Mouse (Mus musculus): ENCODE measurements around the gene Tamm41.

The Tamm41 gene

DNA sequence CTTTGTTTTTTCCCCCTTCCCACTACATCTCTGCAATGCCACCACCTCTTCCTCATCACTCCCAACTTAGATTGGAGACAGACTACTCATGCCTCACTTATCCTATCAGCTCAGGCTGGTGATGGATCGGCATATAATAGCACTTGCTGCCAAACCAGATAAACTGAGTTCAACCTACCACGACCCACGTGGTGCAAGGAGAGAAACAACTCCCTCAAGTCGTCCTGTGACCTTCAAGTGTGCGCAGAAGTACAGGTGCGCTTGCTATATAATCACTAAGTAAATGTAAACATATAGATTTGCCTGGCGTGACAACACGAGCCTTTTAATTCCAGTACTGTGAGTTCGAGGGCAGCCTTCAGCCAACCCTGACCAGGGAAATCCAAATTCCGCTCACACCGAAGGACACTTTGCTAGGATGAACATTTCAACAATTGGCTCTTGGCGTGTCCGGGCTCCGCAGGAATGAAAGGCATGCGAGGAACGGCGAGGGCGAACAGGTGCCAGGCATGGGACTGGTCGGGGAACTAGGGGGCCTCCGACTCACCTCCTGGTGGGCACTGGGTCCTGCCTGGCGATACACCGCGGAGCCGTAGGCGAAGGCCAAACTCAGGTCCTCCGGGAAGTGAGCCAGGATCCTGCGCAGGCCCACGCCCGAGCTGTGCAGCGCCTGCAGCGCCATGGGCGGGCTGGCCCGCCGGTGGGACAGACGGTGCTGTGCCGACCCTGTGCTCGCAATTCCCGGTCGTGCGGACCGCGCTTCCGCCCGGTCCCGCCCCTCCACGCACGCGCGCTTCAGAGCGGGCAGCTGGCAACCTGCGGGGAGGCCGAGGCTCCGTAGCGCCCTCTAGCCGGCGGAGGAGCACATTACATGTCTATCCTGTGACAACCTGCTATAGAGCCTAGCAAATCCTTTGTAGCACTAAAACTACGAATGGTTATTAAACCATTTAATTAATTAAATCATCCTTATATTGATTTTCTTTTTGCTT is at the start of gene Tamm41:
Gene Tamm41, minus strand, starts transcription at position 774 of the 992 bp plus-strand sequence.
- peak; percentile 94 to 95 for DNase-seq

- DNase-seq: peak; percentile 83 to 88
Observed at GRCm38 (mm10) chr6:115085274-115085841, 47.7 kb upstream of the Tamm41 start.

DNA sequence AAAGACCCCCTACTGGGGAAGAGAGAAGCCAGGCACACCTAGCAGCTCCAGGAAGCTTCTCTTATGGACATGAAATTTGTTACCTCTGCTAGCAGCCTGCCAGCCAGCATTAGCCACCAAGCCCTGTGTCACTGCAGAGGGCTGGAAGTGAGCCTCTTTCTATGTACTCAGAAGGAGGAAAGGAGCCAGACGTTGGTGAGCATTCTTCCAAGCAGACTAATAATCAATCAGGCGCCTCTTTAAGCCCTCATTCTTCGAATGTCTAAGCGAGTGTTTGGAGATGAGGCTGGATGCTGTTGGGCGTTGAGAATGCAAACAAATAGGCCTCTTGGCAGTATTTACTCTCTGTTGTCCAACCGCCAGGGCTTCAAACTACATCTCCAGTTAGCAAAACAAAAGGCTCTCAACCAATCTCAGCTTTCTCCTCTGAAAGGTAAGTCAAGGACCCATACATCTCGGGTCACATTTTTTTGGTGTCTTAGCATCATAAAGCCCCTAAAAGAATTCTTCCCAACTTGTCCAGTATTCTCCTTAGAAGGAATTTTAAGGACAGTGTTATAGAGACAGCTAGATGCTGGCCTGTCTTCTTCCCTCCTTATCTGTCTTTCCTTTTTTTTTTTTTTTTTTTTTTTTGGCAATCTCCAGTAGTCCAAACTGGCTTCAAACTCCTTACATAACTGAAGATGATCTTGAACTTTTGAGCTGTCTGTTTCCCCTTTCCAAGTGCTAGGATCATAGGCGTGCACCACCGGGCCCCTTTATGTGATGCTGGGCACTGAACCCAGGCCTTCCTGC is 39.3 kb upstream of the Tamm41 start:
- peak; percentile 34 to 58 for DNase-seq

DNA sequence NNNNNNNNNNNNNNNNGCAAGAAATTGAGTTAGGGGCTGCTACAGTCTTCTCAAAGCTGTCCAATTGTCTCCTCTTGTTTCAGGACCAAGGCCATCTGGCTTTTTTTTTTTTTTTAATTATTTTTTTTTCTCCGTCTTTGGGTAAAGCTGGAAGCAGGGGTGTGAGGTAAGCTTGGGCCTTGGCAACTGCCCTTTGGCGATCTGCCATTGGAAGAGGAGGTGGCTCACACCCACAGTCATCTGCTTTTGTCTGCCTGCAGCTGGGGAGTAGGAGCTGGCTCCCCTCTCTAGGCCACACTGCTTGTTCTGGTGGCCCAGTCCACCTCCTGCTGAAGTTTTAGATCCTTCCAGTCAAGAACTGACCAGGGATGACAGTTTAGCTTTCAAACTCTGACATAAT is 34.3 kb upstream of the Tamm41 start:
- DNase-seq: peak; percentile 67 to 79

- peak; percentile 81 to 83 for DNase-seq
Observed at GRCm38 (mm10) chr6:115065411-115066241, 27.9 kb upstream of the Tamm41 start.

DNA sequence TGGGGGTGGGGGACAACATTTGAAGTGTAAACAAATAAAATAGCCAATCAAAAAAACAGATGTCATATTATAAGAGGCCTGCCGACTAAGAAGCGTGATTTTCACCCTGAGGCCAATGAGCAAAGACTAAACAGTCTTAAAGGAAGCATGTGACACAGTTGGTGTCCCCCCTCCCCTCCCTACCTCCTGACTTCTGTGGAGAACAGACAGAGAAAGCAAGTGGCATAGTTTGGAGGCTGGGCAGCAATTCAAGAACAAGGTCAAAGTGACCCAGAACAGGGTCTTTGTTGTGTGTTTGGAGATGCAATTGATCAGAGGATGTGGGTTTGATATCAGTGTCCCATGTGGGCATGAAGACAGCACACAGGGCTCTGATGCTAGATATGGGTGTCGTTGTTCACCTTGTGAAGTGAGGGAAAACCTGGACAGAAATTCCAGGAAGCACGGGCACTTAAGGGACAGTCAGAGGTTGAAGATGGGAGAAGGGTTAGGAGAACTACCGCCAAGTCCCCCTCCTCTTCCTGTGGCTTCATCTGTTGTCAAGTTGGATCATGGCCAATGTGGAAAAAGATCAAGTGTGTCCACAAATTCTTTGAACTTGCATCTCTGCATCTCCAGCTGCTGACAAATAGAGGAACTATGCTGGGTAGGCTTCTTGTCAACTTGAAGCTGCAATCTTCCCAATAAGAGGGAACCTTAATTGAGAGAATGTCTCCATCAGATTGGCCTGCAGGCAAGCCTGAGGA is 25.1 kb upstream of the Tamm41 start:
- peak in 1 of 2 experiments; percentile 47 for DNase-seq

DNA sequence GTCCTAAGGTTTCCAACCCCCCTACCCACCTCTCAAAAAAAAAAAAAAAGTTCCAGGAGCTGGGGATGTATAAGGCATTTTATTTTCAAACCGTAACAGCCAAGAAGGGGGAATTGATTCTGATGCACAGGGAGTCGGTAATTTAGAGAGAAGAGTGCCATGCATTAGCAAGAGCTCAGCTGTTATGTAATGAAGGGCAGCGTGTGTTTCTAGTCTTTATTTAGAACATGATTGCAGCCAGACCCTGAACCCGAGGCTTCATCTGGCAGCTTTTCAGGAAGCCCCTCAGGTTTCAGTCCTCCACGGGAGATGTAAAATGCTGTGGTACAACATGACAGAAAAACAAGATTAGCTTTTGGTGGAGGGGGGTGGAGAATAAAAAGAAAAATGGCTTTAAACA is 21.6 kb upstream of the Tamm41 start:
- peak in 1 of 2 experiments; percentile 49 for DNase-seq

DNA sequence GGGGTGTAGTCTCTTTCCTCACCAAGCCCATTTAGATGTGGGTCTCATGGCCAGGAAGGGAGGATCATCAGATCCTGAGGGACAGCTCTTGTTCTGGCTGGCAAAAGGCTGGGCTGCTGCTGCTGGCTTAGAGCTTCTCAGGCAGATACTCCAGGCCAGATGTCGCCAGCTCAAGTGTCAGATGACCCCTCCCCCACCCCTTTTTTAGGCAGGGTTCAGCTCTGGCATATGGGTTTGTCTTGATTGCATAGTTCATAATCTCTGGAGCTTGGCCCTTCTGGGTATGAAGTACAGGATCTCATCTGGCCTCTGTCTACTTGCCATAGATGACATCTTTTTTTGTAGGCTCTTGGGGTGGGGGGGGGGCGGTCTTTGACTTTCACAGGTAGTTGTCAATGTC is 19.0 kb upstream of the Tamm41 start:
- DNase-seq: no peak

DNA sequence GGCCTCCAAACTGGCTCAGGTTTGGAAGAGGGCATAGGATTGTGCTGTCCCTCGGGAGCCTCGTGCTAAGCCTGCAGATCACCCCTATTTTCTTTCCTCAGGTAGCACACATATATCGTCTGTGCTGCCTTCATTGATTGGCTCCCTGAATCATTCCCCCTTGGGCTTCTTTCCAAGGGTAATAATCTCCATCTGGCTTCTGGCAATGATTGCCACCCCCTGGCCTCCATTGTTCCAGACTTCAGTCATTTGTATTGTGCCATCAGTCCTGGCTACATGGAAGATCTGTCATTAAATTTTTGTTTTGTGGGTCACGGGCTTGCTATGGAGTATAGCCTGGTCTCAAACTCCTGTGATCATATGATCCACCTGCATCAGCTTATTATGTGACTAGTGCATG is 17.8 kb upstream of the Tamm41 start:
- no peak for DNase-seq

GRCm38 (mm10) chr6:115051586-115052197 is 14.0 kb upstream of the Tamm41 start:
- DNase-seq: no peak

GRCm38 (mm10) chr6:115049015-115049414 is 11.3 kb upstream of the Tamm41 start:
- peak; percentile 92 to 97 for DNase-seq

GRCm38 (mm10) chr6:115047816-115048215 is 10.1 kb upstream of the Tamm41 start:
- no peak for DNase-seq

GRCm38 (mm10) chr6:115046064-115046463 is 8.4 kb upstream of the Tamm41 start:
- no peak for DNase-seq

DNA sequence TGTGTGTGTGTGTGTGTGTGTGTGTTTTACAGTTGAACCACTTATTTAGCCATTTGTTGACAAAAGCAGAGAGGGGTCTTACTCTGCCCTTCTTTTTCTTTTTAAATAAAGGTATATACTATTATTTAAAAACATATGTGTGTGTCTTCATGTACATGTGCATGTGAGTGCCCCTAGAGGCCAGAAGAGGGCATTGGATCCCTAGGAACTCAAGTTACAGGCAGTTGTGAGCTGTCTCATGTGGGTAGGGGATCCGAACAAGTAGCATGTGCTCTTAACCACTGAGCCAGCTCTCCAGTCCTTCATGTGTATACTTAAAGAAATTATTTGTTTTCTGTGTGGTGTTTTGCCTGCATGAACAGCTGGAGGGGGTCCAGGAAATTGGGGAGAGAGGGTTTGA is 7.0 kb upstream of the Tamm41 start:
- DNase-seq: peak in 1 of 2 experiments; percentile 25

GRCm38 (mm10) chr6:115043657-115044500 is 6.2 kb upstream of the Tamm41 start:
- DNase-seq: no peak

- no peak for DNase-seq
Observed at GRCm38 (mm10) chr6:115042609-115043008, 4.9 kb upstream of the Tamm41 start.

DNA sequence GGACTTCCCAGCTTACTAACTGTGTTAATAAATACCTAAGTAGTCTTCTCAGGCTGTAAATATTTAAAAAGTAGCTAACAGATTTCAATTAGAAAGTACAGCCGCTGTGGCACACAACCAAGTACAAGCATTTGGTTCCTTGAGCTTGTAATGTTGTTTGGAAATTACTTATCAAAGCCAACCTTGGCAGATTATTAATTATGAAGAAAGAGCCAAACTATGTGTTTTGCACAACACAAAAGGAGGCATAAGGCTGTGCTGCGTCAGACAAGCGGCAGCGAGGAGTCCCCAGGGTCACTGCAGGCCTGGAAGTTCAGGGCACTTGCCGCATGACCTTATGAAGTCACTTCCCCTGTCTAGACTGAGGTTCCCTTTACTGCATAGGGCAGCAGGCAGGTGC is 4.2 kb downstream of the Tamm41 start:
- DNase-seq: no peak

GRCm38 (mm10) chr6:115030098-115030497 is 7.6 kb downstream of the Tamm41 start:
- DNase-seq: no peak

DNA sequence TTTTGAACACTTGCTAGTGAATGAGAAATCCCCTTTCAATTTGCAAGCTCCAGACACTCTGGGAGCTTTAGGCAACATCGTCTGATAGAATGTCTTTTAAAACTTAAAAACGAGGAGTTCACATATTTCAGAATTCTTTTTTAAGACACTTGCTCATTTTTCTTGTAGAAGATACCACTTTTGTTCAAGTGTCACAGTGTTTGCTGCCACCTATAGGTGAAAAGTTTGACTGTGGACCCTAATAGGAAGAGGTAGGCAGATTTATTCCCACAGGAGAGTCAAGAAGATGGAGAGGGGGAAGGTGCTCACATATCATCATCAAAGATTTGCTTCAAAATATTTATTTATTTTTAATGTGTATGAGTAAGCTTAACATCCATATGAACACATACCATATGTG is 8.4 kb downstream of the Tamm41 start:
- peak; percentile 62 to 63 for DNase-seq

GRCm38 (mm10) chr6:115027485-115027992 is 10.1 kb downstream of the Tamm41 start:
- no peak for DNase-seq
